Mouse (Mus musculus) spleen, postnatal 36 days (tissue): ENCODE results near the gene Lrig3.

Source experiments
- DNase-seq, 2 experiments: peaks; one replicate each; pipeline ENCODE4 v3.0.0; 2022; ENCODE audit warnings: low spot score in 2 of 2, mixed read lengths in 1 of 2

Lrig3 gene

GRCm38 (mm10) chr10:125964709-125965108 is 1.3 kb upstream of the Lrig3 start:
- no peak for DNase-seq

DNA sequence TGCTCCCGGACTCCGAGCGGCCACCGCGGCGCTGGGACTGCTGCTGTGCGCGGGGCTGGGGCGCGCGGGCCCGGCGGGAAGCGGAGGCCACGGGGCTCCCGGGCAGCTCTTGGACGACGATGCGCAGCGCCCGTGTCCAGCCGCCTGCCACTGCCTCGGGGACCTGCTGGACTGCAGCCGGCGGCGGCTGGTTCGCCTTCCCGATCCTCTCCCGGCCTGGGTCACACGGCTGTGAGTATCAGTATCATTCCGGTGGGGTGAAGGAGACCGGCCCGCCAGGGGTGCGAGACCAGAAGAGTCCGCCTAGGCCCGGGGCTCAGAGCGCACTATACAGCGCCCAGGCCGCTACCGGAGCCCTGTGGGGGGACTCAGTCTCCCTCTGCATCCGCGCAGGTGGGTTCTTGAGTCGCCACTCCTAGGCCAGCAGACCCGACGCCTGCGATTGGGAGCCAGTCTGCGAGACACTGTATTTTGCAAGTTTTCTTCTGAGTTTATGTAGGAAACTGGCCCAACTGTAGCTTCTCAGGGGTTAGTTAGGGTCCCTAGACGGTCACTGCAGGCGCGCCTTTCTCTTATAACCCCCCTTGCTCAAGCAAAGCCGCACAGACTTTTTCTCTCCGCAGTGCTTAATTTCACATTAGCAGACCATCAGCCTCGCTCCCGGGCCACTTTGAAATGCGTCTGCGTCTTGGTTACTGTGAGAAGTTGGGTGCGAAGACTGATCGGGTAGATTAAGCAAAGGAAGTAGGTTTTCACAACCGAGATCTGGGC is 698 bp downstream of the Lrig3 start:
- no peak for DNase-seq

GRCm38 (mm10) chr10:125967436-125968160 is 1.6 kb downstream of the Lrig3 start:
- DNase-seq = no peak

GRCm38 (mm10) chr10:125968191-125969132 is 2.5 kb downstream of the Lrig3 start:
- DNase-seq = no peak

- no peak for DNase-seq
Observed at GRCm38 (mm10) chr10:125969133-125969490, 3.1 kb downstream of the Lrig3 start.

DNA sequence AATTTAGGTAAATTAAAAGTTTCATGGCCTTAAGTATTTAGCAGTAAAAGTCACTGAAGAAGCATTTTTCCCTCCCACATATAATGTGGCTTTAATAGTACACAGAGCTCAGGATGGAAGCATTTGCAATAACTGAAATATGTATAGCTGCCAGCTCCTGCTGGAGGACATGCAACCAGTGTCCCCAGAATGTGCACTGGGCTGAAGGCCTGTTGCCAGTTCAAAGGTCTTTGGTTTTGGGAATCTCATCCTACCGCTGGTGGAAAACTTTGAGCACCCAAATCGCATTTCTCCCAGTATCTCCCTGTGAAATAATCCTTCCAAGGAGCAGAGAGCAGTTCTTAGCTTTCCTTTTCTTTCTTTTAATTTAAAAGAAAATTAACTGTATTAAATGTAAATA is 4.1 kb downstream of the Lrig3 start:
- no peak for DNase-seq

- no peak for DNase-seq
Observed at GRCm38 (mm10) chr10:125970500-125970899, 4.5 kb downstream of the Lrig3 start.

- no peak for DNase-seq
Observed at GRCm38 (mm10) chr10:125973726-125974125, 7.8 kb downstream of the Lrig3 start.

DNA sequence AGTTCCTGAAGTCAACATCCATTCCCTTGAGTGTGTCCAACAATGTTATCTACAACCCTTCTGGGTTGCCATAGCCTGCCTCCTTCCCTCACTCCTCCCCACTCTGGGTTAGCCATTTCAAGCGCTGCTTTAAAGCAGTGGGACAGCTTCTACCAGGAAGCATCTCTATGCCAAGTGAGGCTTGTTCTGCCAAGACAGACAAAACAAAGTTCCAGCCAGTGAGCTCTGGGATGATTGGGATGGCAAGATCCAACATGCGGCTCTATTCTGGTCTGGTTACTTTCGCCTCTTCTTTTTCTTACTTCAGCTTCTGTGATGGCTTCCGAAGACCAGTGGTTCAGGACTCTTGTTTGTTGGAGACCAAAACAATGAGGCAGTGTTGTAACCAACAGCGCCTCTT is 16.0 kb downstream of the Lrig3 start:
- DNase-seq = no peak

DNA sequence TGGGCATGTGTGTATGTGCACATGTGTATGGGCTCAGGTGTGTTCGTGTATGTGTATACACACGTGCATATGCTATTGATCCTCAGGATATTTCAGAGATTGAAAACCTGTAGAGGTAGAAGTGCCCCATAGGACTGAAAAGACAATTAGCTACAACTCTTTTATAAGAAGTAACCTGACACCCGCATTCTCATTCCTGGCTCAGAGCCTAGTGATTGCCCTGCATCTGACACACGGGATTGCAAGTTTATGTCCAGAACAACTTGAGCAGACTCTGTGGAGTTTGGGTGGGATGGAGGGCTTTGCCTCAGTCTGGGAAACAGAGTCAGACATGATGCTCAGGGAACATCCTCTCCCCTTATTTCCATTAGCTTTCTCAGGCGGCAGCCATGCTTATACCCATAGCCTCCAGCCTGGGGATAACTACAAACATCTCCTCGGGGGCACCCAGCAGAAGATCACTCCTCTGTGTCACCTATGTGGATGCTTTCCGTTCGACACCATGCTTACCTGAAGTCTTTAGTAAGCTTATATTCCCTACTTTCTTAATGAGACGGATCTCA is 18.6 kb downstream of the Lrig3 start:
- DNase-seq = no peak

DNA sequence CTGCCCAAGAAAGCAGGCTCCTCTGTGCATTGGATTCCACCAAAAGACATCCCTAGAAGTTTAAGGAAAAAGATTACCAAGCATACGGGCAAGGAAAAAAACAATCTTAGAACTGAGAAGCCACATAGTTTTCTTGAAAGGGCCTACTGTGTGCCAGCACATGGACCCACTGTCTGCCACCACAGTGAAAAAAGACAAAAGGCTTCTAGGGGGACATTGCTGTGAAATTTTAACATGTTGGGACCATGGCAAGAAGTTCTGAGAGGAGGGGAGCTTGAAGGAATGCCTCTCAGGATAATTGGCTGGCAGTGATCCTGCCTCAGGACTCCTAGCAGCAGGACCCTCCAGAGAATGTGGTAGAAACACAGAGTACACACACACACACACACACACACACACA is 19.8 kb downstream of the Lrig3 start:
- no peak for DNase-seq

- DNase-seq = no peak
Observed at GRCm38 (mm10) chr10:125986443-125986842, 20.5 kb downstream of the Lrig3 start.

GRCm38 (mm10) chr10:125987307-125987706 is 21.3 kb downstream of the Lrig3 start:
- no peak for DNase-seq

- no peak for DNase-seq
Observed at GRCm38 (mm10) chr10:125988037-125988436, 22.1 kb downstream of the Lrig3 start.

GRCm38 (mm10) chr10:125989890-125990289 is 23.9 kb downstream of the Lrig3 start:
- DNase-seq = no peak

DNA sequence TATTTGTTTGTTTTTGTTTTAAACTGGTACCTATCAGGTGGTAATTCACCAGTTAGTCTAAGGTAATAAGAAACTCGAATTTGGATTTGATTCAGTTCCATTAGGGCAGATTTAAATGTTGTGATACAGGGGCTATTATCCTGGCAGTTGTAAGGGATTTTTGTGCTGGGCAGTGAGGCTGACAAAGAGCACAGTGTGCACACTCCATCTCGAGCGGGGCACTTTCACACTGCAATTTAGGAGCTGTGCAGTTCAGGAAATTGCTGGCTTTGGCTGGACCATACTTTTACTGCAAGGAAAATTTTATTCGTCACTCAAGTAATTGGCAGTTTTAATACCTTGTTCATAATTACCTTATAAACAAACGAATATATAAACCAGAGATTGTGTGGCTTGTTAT is 24.4 kb downstream of the Lrig3 start:
- no peak for DNase-seq

DNA sequence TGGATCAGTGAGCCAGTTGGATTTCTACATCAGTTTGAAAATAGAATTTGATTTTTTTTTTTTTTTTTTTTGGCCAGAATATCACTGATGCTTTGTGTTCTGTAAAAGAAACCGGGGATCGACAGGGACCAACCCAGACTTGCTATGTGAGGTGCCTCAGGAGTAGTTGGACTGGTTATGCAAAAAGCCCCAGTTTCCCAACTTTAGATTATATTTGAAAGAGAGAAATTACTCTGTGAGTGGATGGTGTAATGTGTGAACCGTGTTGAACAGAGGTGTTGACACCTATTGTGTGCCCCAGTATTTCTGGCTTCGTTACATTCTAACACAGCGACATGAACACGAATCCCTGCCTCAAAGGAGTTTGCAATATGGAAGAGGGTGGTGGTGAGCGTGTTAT is 25.9 kb downstream of the Lrig3 start:
- DNase-seq = no peak

- DNase-seq = peak in 1 of 2 experiments; percentile 6
Observed at GRCm38 (mm10) chr10:125994855-125995254, 28.9 kb downstream of the Lrig3 start.

DNA sequence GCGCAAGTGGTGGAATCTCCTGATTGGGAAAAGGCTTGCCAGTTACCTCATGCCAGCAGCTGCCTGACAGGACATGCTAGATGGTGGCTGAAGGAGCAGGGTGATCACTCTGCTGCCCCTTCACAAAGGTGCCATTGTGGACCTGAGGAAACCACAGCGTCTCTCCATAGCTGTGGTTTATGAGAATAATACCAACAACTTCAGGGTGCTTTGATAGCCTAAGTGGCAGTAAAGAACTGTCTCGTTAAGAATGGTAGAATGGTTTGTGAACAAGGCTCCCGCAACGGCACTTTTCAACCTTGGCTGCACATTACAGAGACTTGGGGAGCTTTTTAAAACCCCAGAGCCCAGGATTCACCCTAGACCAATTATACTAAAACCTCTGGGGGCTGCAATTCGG is 29.7 kb downstream of the Lrig3 start:
- DNase-seq = no peak

DNA sequence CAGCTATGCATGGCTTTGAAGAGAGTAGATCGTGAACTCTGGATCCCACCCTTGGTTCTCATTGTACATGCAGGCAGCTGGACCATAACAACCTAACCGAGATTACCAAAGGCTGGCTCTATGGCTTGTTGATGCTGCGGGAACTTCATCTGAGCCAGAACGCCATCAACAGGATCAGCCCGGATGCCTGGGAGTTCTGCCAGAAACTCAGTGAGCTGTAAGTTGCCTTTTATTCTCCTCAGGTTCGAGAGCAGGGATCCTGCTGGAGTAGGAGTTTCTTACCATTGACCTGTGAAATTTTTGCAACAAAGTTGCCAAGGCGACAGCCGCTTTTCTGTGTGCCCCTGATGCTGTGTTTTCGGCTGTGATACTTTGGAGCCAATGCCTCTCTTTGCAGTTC is 31.0 kb downstream of the Lrig3 start:
- no peak for DNase-seq

DNA sequence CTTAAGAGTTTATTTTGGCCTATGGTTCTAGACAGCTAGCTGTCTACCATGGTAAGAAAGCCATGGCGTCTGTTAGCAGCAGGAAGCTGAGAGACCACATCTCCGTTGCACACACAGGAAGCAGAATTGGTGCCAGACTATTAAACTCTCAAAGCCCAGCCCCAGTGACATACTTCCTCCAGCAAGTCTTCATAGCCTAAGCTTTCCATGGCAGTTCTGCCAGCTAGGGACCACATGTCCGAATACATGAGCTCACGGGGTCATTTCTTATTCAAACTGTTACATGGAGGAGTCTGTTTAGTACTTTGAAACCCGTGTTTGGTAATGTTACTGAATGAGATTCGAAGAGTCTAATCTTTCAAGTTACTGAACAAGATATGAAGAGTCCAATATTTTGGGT is 33.6 kb downstream of the Lrig3 start:
- no peak for DNase-seq

DNA sequence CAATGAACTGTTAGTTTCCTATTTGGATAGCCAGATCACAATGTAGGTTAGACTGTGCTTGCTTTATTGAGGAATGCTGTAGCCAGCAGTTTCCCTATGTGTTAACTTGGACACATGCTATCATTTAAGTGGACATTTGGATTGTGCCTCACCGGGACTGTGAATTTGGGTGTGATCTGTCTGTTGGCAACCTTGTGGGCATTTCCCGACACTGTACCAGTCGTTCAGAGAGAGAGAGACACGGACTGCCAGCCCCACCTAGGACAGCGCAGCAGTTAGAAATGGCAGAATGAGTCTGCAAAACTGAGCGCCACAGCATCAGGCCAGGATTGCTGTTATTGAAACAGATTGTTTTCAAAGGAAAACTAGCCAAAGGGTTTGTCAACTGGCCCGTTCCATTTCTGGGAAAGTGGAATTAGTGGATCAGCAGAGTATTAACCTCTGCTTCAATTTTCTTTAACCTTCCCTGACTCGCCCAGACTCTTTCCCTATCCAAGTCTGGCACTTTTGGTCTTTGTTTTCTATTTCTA is 35.0 kb downstream of the Lrig3 start:
- DNase-seq = no peak
